ENCODE assay signal across 19 mouse cellular contexts in genomic region chr2:103446326-103446725, GRCm38 (mm10). TPM values are rescaled to one million over a fixed set of nuclear protein-coding genes. Genes with fewer than 3 reads are reported as not detected.
"Had no signal": no experiment of that assay in that cellular context is flagged by ENCODE, and none has a peak within 500 bp of the region (broad histone marks: within the 10 kb centered on the region; RNA-seq: fewer than 3 reads in every experiment).

No protein-coding gene starts in this region.

- H3K36me3 ChIP-seq: embryonic facial prominence, embryonic 10.5 days; embryonic facial prominence, embryonic 12.5 days; embryonic facial prominence, embryonic 13.5 days; embryonic facial prominence, embryonic 15.5 days; forebrain, embryonic 10.5 days; forebrain, embryonic 12.5 days; forebrain, embryonic 15.5 days had no signal

- H3K9me3 ChIP-seq: embryonic facial prominence, embryonic 10.5 days; embryonic facial prominence, embryonic 12.5 days; embryonic facial prominence, embryonic 13.5 days; embryonic facial prominence, embryonic 15.5 days; forebrain, embryonic 10.5 days; forebrain, embryonic 12.5 days; forebrain, embryonic 13.5 days; forebrain, embryonic 15.5 days had no signal

- H3K4me3 ChIP-seq: embryonic facial prominence, embryonic 10.5 days; embryonic facial prominence, embryonic 12.5 days; embryonic facial prominence, embryonic 13.5 days; embryonic facial prominence, embryonic 15.5 days; erythroblast, embryonic 14.5 days; forebrain, embryonic 10.5 days; forebrain, embryonic 12.5 days; forebrain, embryonic 13.5 days; forebrain, embryonic 15.5 days; gastrocnemius, adult 2 months; heart, adult 2 months had no signal

- ATAC-seq: forebrain, embryonic 16.5 days; forebrain, postnatal 0 days had no signal

- DNase-seq: cerebellum, adult 9-11 months; gastrocnemius, postnatal 14 days; gastrocnemius, postnatal 25 days; gastrocnemius, postnatal 36 days; heart, adult 11 months had no signal

- H3K27ac ChIP-seq: embryonic facial prominence, embryonic 10.5 days; embryonic facial prominence, embryonic 12.5 days; embryonic facial prominence, embryonic 13.5 days; embryonic facial prominence, embryonic 15.5 days; forebrain, embryonic 10.5 days; forebrain, embryonic 12.5 days; forebrain, embryonic 13.5 days; forebrain, embryonic 15.5 days; gastrocnemius, adult 2 months; heart, adult 2 months had no signal

- H3K27me3 ChIP-seq: embryonic facial prominence, embryonic 12.5 days; embryonic facial prominence, embryonic 13.5 days; embryonic facial prominence, embryonic 15.5 days; forebrain, embryonic 12.5 days; forebrain, embryonic 13.5 days; forebrain, embryonic 15.5 days had no signal

- H3K4me2 ChIP-seq: embryonic facial prominence, embryonic 12.5 days; embryonic facial prominence, embryonic 13.5 days; embryonic facial prominence, embryonic 15.5 days; forebrain, embryonic 12.5 days; forebrain, embryonic 13.5 days; forebrain, embryonic 15.5 days had no signal

- H3K9ac ChIP-seq: embryonic facial prominence, embryonic 12.5 days; embryonic facial prominence, embryonic 13.5 days; embryonic facial prominence, embryonic 15.5 days; forebrain, embryonic 12.5 days; forebrain, embryonic 13.5 days; forebrain, embryonic 15.5 days; forebrain, postnatal 0 days had no signal

- H3K4me1 ChIP-seq: embryonic facial prominence, embryonic 13.5 days; embryonic facial prominence, embryonic 15.5 days; forebrain, embryonic 12.5 days; forebrain, embryonic 13.5 days; forebrain, embryonic 15.5 days had no signal

RNA-seq across cellular contexts. Expression of gene Elf5, which starts 34.8 kb away (rescaled TPM):
- polyA plus RNA-seq: erythroblast, embryonic 14.5 days; forebrain, embryonic 13.5 days; forebrain, embryonic 14.5 days; forebrain, embryonic 15.5 days; forebrain, embryonic 16.5 days; forebrain, postnatal 0 days had no signal
